Comparison of ENCODE assay signal across 8 mouse cellular contexts in the genomic region with DNA sequence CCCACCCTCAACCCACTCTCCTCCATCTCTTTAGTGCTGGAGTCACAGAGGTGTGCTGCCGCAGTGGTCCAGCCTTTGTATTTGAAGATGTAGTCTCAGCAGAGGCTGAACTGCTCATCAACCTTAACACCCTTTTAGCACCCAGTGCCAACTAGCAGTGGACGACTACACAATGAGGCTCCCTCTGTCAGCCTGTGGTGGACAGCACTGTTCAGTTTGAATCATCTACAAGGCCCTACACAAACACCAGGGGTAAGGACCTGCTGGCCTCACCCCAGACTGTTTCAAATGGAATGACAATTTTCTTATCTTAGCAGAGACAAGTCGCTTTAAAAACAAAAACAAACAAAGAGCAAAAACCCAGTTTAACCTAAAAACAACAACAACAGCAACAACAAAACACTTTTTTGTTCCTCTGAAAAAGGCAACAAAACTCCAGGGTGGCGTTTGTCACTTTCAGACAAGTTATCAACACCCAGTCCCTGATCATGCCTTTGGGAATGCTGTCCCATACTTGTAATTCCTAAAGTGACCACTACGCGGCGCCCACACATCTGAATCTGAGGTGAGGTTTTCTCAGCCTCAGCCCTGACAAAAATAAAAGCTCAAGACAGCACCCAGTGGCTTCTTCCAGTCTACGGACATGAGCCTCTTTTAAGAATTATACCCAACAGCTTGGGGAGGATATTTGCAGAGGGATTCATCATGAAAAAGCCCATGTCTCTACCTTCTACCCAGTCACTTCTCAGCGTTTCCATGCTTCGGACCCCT.
DNase-seq lines count a peak whose midpoint lies in the region; ATAC-seq and TF ChIP-seq lines count a peak whose summit lies in the region.

No protein-coding gene starts in this region.

- no peak overlapping the region for H3K4me3 ChIP-seq in G1E (ENCODE audit: low read depth, low read length)
- H3K4me3 ChIP-seq in cerebellum, adult 2 months (replicated peaks; ENCODE audit: insufficient read depth, low read depth, low read length), result no peak overlapping the region
- no peak overlapping the region for H3K4me3 ChIP-seq in forebrain, embryonic 16.5 days (replicated peaks; ENCODE audit: low read length)
- H3K4me3 ChIP-seq in kidney, embryonic 14.5 days (ENCODE audit: low read length), result no peak overlapping the region
- H3K4me3 ChIP-seq in liver, postnatal 0 days (ENCODE audit: low read depth, low read length), result no peak overlapping the region

- H3K9me3 ChIP-seq in G1E (replicated peaks), result peaks cover 28% of the 10 kb centered on the region
- no peaks in the 10 kb centered on the region for H3K9me3 ChIP-seq in forebrain, embryonic 16.5 days (ENCODE audit: control insufficient read depth, low read length)
- H3K9me3 ChIP-seq in kidney, embryonic 14.5 days (ENCODE audit: control insufficient read depth, low read length), result no peaks in the 10 kb centered on the region
- H3K9me3 ChIP-seq in liver, postnatal 0 days (ENCODE audit: low read length), result no peaks in the 10 kb centered on the region

- TF ChIP-seq CTCF in G1E (IDR thresholded peaks at IDR 0.05; ENCODE audit: low read depth, low read length), result 0 out of 2 replicates have a peak, but pooled peaks have one; percentile 12
- TF ChIP-seq CTCF in cerebellum, adult 2 months (IDR thresholded peaks at IDR 0.05; ENCODE audit: borderline replicate concordance, insufficient read depth, low read depth, low read length), result peak; percentile 71
- peak; percentile 85 for TF ChIP-seq CTCF in liver, postnatal 0 days (IDR thresholded peaks at IDR 0.05; ENCODE audit: low read depth)

- no peaks in the 10 kb centered on the region for H3K27me3 ChIP-seq in G1E (ENCODE audit: insufficient read depth, low read length)
- H3K27me3 ChIP-seq in cerebellum, adult 2 months (ENCODE audit: control insufficient read depth, insufficient read depth, low read length), result no peaks in the 10 kb centered on the region
- no peaks in the 10 kb centered on the region for H3K27me3 ChIP-seq in forebrain, embryonic 16.5 days (replicated peaks; ENCODE audit: control insufficient read depth, insufficient read depth, low read length)
- no peaks in the 10 kb centered on the region for H3K27me3 ChIP-seq in kidney, embryonic 14.5 days (ENCODE audit: control insufficient read depth, insufficient read depth, low read length)
- no peaks in the 10 kb centered on the region for H3K27me3 ChIP-seq in liver, postnatal 0 days (ENCODE audit: insufficient read depth, low read length)

- H3K4me1 ChIP-seq in G1E (ENCODE audit: insufficient read depth, low read depth, low read length), result no peaks in the 10 kb centered on the region
- H3K4me1 ChIP-seq in cerebellum, adult 2 months (ENCODE audit: control insufficient read depth, insufficient read depth, low read length), result no peaks in the 10 kb centered on the region
- no peaks in the 10 kb centered on the region for H3K4me1 ChIP-seq in forebrain, embryonic 16.5 days (replicated peaks; ENCODE audit: control insufficient read depth, insufficient read depth, low read length)
- no peaks in the 10 kb centered on the region for H3K4me1 ChIP-seq in kidney, embryonic 14.5 days (ENCODE audit: control insufficient read depth, insufficient read depth, low read length)
- H3K4me1 ChIP-seq in liver, postnatal 0 days (ENCODE audit: insufficient read depth), result no peaks in the 10 kb centered on the region

- no peaks in the 10 kb centered on the region for H3K36me3 ChIP-seq in G1E (replicated peaks)
- no peaks in the 10 kb centered on the region for H3K36me3 ChIP-seq in forebrain, embryonic 16.5 days (ENCODE audit: control insufficient read depth, insufficient read depth)
- H3K36me3 ChIP-seq in kidney, embryonic 14.5 days (ENCODE audit: control insufficient read depth, insufficient read depth, low read length), result no peaks in the 10 kb centered on the region
- no peaks in the 10 kb centered on the region for H3K36me3 ChIP-seq in liver, postnatal 0 days (replicated peaks; ENCODE audit: insufficient read depth, low read length)

- no peak for TF ChIP-seq EP300 in liver, postnatal 0 days (IDR thresholded peaks at IDR 0.05; ENCODE audit: low read depth)

- DNase-seq in 416B (ENCODE audit: low read depth) (peak; percentile 48), G1E (ENCODE audit: low spot score) (no peak)
- DNase-seq in cerebellum, adult 2 months, result peak; percentile 53 to 72
- peak; percentile 72 for DNase-seq in liver, postnatal 0 days
- DNase-seq in retina, embryonic 14.5 days (ENCODE audit: low spot score), result peak; percentile 88

- no peak for ATAC-seq in G1E (ENCODE audit: extremely low read depth, insufficient number of reproducible peaks, low FRiP score, poor library complexity, severe bottlenecking)
- peak; percentile 70 for ATAC-seq in forebrain, embryonic 16.5 days
- peak; percentile 60; the same call in 1 of the 2 replicates for ATAC-seq in kidney, embryonic 14.5 days (ENCODE audit: low FRiP score, low TSS enrichment)
- no peak for ATAC-seq in liver, postnatal 0 days
- ATAC-seq in megakaryocyte-erythroid progenitor cell, adult 5-6 weeks (replicated peaks; ENCODE audit: low FRiP score, low TSS enrichment, poor library complexity, severe bottlenecking), result no peak; the same call in 1 of the 2 replicates

- WGBS in cerebellum, adult 2 months, result 40% methylated on average over 10 of the region's 10 CpGs
- WGBS in forebrain, embryonic 16.5 days, result 43% methylated on average over 10 of the region's 10 CpGs
- WGBS in kidney, embryonic 14.5 days, result 46% methylated on average over 10 of the region's 10 CpGs
- WGBS in liver, postnatal 0 days (ENCODE audit: insufficient replicate concordance), result 40% methylated on average over 10 of the region's 10 CpGs

- H3K4me2 ChIP-seq in forebrain, embryonic 16.5 days (ENCODE audit: low read length), result no peak overlapping the region
- H3K4me2 ChIP-seq in kidney, embryonic 14.5 days (replicated peaks; ENCODE audit: low read depth, low read length), result no peak overlapping the region
- no peak overlapping the region for H3K4me2 ChIP-seq in liver, postnatal 0 days (ENCODE audit: low read depth, low read length)

- no peak overlapping the region for H3K9ac ChIP-seq in forebrain, embryonic 16.5 days (replicated peaks; ENCODE audit: low read depth, low read length)
- H3K9ac ChIP-seq in kidney, embryonic 14.5 days (ENCODE audit: low read depth, low read length), result no peak overlapping the region
- no peak overlapping the region for H3K9ac ChIP-seq in liver, postnatal 0 days (replicated peaks)

- no peak for TF ChIP-seq POLR2A in cerebellum, adult 2 months (IDR thresholded peaks at IDR 0.05; ENCODE audit: borderline replicate concordance, insufficient read depth, low read length)

- H3K27ac ChIP-seq in cerebellum, adult 2 months (ENCODE audit: insufficient read depth, low read length), result no peak overlapping the region
- H3K27ac ChIP-seq in forebrain, embryonic 16.5 days (ENCODE audit: low read length), result no peak overlapping the region
- no peak overlapping the region for H3K27ac ChIP-seq in kidney, embryonic 14.5 days (ENCODE audit: low read depth, low read length)
- H3K27ac ChIP-seq in liver, postnatal 0 days (ENCODE audit: low read depth), result no peak overlapping the region

Comparison
In these comparisons a context has a peak if more than half of its experiments do, and no peak if none do; other contexts are left out.
1. ATAC-seq: peak in forebrain, embryonic 16.5 days (single experiment) and kidney, embryonic 14.5 days (single experiment); none in G1E (single experiment), liver, postnatal 0 days (single experiment) and megakaryocyte-erythroid progenitor cell, adult 5-6 weeks (single experiment).
2. CTCF ChIP-seq: peak in every context shown above with its lines; median percentile 85 in liver, postnatal 0 days; 71 in cerebellum, adult 2 months; 12 in G1E.